Mouse (Mus musculus): ENCODE results near the gene Zfp423. TPM values are rescaled to one million over a fixed set of nuclear protein-coding genes. Genes with fewer than 3 reads are reported as not detected.

Zfp423 gene
- polyA plus RNA-seq, 1 experiment from 2014 or later, result 18.1 TPM

DNA sequence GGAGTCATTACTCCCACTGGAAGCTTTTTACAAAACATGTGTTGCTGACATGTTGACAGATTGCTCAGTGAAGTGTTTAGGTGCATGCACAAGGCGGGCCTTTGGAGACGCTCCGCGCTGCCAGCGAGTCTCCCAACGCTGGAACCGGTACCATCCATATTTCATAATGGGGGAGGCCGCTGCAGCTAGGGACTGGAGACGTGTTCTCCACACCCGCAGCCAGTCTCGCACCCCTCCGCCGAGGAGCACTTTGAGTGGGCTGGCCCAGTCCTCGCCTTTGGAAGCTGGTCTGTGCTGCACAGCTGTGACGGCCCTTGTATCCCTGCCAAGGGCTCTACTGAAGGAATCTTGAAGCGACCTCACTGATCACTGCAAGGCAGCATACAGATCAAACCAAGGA lies 122.5 kb downstream of the Zfp423 start:
- DNase-seq (peak; percentile 95), ATAC-seq (ENCODE audit: insufficient read depth) (peak; percentile 94)
- Histone ChIP-seq H3K4me2 (peak overlapping the region; percentile 23), H3K27ac (ENCODE audit: low read depth) (peak overlapping the region; percentile 88), H3K4me1 (ENCODE audit: insufficient read depth) (peaks cover 44% of the 10 kb centered on the region), H3K9me3 (ENCODE audit: low read depth, low read length) (no peaks in the 10 kb centered on the region), H3K4me3 (ENCODE audit: low read depth, low read length) (no peak overlapping the region), H3K9ac (no peak overlapping the region), H3K27me3 (ENCODE audit: insufficient read depth, low read length) (no peaks in the 10 kb centered on the region), H3K36me3 (ENCODE audit: insufficient read depth) (no peaks in the 10 kb centered on the region)
- WGBS, result 17% methylated on average over 16 of the region's 16 CpGs
- TF ChIP-seq CTCF (IDR thresholded peaks at IDR 0.05; ENCODE audit: low read depth), result no peak

DNA sequence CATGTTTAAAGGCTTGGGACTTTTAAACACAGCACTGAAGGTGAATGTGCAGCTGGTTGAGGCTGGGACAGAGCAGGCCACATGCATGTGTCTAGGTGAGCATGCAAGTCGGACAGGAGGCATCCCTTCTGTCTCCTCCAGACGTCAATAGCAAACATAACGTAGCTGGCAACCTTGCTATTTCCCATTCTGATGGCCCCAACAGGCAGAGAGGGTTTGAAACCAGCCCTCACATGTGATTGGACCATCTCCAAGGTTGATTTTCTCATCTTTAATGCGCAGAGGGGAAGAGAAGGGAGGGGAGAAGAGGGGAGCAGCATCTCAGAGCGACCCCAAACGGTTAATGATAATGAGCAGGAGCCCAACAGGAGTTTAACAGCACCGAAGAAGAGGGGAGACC lies 123.5 kb downstream of the Zfp423 start:
- Histone ChIP-seq H3K4me2 (peak overlapping the region; percentile 51), H3K36me3 (ENCODE audit: insufficient read depth) (no peaks in the 10 kb centered on the region), H3K27me3 (ENCODE audit: insufficient read depth, low read length) (no peaks in the 10 kb centered on the region), H3K9ac (no peak overlapping the region), H3K9me3 (ENCODE audit: low read depth, low read length) (no peaks in the 10 kb centered on the region), H3K4me3 (ENCODE audit: low read depth, low read length) (no peak overlapping the region), H3K4me1 (ENCODE audit: insufficient read depth) (peaks cover 53% of the 10 kb centered on the region), H3K27ac (ENCODE audit: low read depth) (peak overlapping the region; percentile 88)
- WGBS, result 10% methylated on average over 7 of the region's 7 CpGs
- DNase-seq (no peak), ATAC-seq (ENCODE audit: insufficient read depth) (no peak)
- no peak for TF ChIP-seq CTCF (IDR thresholded peaks at IDR 0.05; ENCODE audit: low read depth)

DNA sequence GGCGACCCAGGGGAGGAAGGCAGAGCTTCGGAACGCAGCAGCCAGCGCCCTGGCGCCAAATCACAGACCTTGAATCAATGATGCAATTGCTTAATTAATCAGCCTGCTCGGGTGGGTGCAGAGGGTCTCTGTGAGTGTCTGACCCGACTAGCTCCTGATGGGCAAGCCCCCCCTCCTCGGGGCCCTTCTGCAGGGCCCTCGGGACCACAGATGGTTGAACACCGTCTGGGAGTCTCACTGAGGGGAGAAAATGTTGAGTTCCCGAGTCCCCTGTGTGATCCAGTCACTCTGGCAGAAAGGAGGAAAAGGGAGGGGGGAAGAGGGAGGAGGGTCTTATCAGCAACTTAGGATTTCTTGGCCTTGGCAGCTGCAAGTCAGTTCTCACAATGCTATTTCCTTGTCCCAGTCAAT lies 124.0 kb downstream of the Zfp423 start:
- DNase-seq (peak; percentile 80), ATAC-seq (ENCODE audit: insufficient read depth) (peak; percentile 19)
- H3K4me2 ChIP-seq, result peak overlapping the region; percentile 51
- peaks cover 56% of the 10 kb centered on the region for H3K4me1 ChIP-seq (ENCODE audit: insufficient read depth)
- H3K9me3 ChIP-seq (ENCODE audit: low read depth, low read length), result no peaks in the 10 kb centered on the region
- 7% methylated on average over 11 of the region's 11 CpGs for WGBS
- H3K27me3 ChIP-seq (ENCODE audit: insufficient read depth, low read length), result no peaks in the 10 kb centered on the region
- no peak for TF ChIP-seq CTCF (IDR thresholded peaks at IDR 0.05; ENCODE audit: low read depth)
- H3K36me3 ChIP-seq (ENCODE audit: insufficient read depth), result no peaks in the 10 kb centered on the region
- H3K27ac ChIP-seq (ENCODE audit: low read depth), result peak overlapping the region; percentile 88
- H3K4me3 ChIP-seq (ENCODE audit: low read depth, low read length), result no peak overlapping the region
- H3K9ac ChIP-seq, result no peak overlapping the region

DNA sequence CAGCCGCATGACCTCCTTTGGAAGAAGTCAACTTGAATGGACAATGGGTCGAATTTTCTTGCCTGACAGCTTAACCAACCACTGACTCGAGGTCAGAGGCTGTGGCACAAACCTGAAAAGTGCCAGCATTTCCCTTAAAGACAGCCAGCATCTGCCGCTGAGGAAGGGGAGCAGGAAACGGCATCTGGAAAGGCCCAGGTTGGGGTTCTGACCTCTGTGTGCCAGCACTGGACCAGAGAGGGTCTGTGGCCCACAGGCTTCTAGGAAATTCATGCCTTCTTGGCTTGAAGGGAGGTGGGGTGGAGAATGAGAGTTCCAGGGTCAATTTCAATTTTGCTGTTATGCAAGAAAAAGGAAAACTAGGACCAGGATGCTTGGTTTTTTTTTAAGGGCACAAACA lies 124.7 kb downstream of the Zfp423 start:
- peak overlapping the region; percentile 88 for H3K27ac ChIP-seq (ENCODE audit: low read depth)
- no peaks in the 10 kb centered on the region for H3K9me3 ChIP-seq (ENCODE audit: low read depth, low read length)
- ATAC-seq (ENCODE audit: insufficient read depth) (no peak), DNase-seq (no peak)
- no peak overlapping the region for H3K9ac ChIP-seq
- WGBS, result 33% methylated on average over 5 of the region's 5 CpGs
- H3K36me3 ChIP-seq (ENCODE audit: insufficient read depth), result no peaks in the 10 kb centered on the region
- peaks cover 56% of the 10 kb centered on the region for H3K4me1 ChIP-seq (ENCODE audit: insufficient read depth)
- peak overlapping the region; percentile 27; the same call in 1 of the 2 replicates for H3K4me2 ChIP-seq
- no peak overlapping the region for H3K4me3 ChIP-seq (ENCODE audit: low read depth, low read length)
- TF ChIP-seq CTCF (IDR thresholded peaks at IDR 0.05; ENCODE audit: low read depth), result no peak
- no peaks in the 10 kb centered on the region for H3K27me3 ChIP-seq (ENCODE audit: insufficient read depth, low read length)

GRCm38 (mm10) chr8:87833841-87834620 lies 125.4 kb downstream of the Zfp423 start:
- DNase-seq (peak; percentile 83), ATAC-seq (ENCODE audit: insufficient read depth) (no peak)
- Histone ChIP-seq H3K9me3 (ENCODE audit: low read depth, low read length) (no peaks in the 10 kb centered on the region), H3K27me3 (ENCODE audit: insufficient read depth, low read length) (no peaks in the 10 kb centered on the region), H3K4me2 (peak overlapping the region; percentile 27; the same call in 1 of the 2 replicates), H3K27ac (ENCODE audit: low read depth) (peak overlapping the region; percentile 88), H3K9ac (no peak overlapping the region; the same call in 1 of the 2 replicates), H3K4me1 (ENCODE audit: insufficient read depth) (peaks cover 56% of the 10 kb centered on the region), H3K36me3 (ENCODE audit: insufficient read depth) (no peaks in the 10 kb centered on the region), H3K4me3 (ENCODE audit: low read depth, low read length) (no peak overlapping the region)
- no peak for TF ChIP-seq CTCF (IDR thresholded peaks at IDR 0.05; ENCODE audit: low read depth)
- 39% methylated on average over 12 of the region's 12 CpGs for WGBS

GRCm38 (mm10) chr8:87833339-87833738 lies 126.1 kb downstream of the Zfp423 start:
- Histone ChIP-seq H3K27ac (ENCODE audit: low read depth) (peak overlapping the region; percentile 88), H3K9ac (peak overlapping the region; percentile 11; the same call in 1 of the 2 replicates), H3K4me2 (peak overlapping the region; percentile 27; the same call in 1 of the 2 replicates), H3K27me3 (ENCODE audit: insufficient read depth, low read length) (no peaks in the 10 kb centered on the region), H3K4me1 (ENCODE audit: insufficient read depth) (peaks cover 56% of the 10 kb centered on the region), H3K36me3 (ENCODE audit: insufficient read depth) (no peaks in the 10 kb centered on the region), H3K9me3 (ENCODE audit: low read depth, low read length) (no peaks in the 10 kb centered on the region), H3K4me3 (ENCODE audit: low read depth, low read length) (no peak overlapping the region)
- WGBS, result 52% methylated on average over 13 of the region's 13 CpGs
- DNase-seq (peak; percentile 43), ATAC-seq (ENCODE audit: insufficient read depth) (no peak)
- no peak for TF ChIP-seq CTCF (IDR thresholded peaks at IDR 0.05; ENCODE audit: low read depth)

Measured in lung, embryonic 14.5 days (tissue).